ENCODE assay signal across 10 mouse cellular contexts in genomic region chr9:67240456-67240855, GRCm38 (mm10).
DNase-seq lines count a peak whose midpoint lies in the region; ATAC-seq lines count a peak whose summit lies in the region.
"Had no signal": no experiment of that assay in that cellular context is flagged by ENCODE, and none has a peak within 500 bp of the region (broad histone marks: within the 10 kb centered on the region; RNA-seq: fewer than 3 reads in every experiment).

No protein-coding gene starts in this region.

- H3K36me3 ChIP-seq in lung, embryonic 16.5 days (ENCODE audit: control insufficient read depth, insufficient read depth, low read length): 0 out of 2 replicates have a peak, but pooled peaks cover 2% of the 10 kb centered on the region
- H3K36me3 ChIP-seq: liver, embryonic 13.5 days had no signal

- intact Hi-C loops in heart, postnatal 36 days (cut with DNase I): no loop called here

- no peak overlapping the region for H3K4me2 ChIP-seq in lung, embryonic 16.5 days (ENCODE audit: low read depth, low read length)
- H3K4me2 ChIP-seq: liver, embryonic 13.5 days had no signal

- WGBS in lung, embryonic 16.5 days: 54% methylated on average over 9 of the region's 9 CpGs

- H3K27me3 ChIP-seq in lung, embryonic 16.5 days (ENCODE audit: control insufficient read depth, insufficient read depth, low read depth, low read length): no peaks in the 10 kb centered on the region
- H3K27me3 ChIP-seq: liver, embryonic 13.5 days had no signal

- DNase-seq in adrenal gland, adult 2 months: peak; percentile 73
- DNase-seq in adrenal gland, postnatal 36 days: peak; percentile 73 to 79
- peak; percentile 55 to 61 for DNase-seq in heart, postnatal 36 days
- no peak for DNase-seq in spleen, adult 12 weeks (ENCODE audit: low spot score)
- DNase-seq in thymus, postnatal 36 days: no peak
- DNase-seq: liver, embryonic 13.5 days; right cerebral cortex, postnatal 4 days had no signal

- no peak overlapping the region for H3K9ac ChIP-seq in lung, embryonic 16.5 days (ENCODE audit: low read length)
- H3K9ac ChIP-seq: liver, embryonic 13.5 days had no signal

- no peak overlapping the region for H3K4me3 ChIP-seq in lung, embryonic 16.5 days (ENCODE audit: low read length)
- H3K4me3 ChIP-seq: liver, embryonic 13.5 days had no signal

- peaks cover 4% of the 10 kb centered on the region; the same call in 1 of the 2 replicates for H3K4me1 ChIP-seq in lung, embryonic 16.5 days (replicated peaks; ENCODE audit: control insufficient read depth, insufficient read depth, low read length)

- ATAC-seq in lung, embryonic 16.5 days (ENCODE audit: low read depth): peak; percentile 92
- ATAC-seq in monocyte, adult 5-6 weeks (replicated peaks; ENCODE audit: insufficient number of reproducible peaks, low FRiP score, low TSS enrichment, poor library complexity, severe bottlenecking): no peak
- ATAC-seq: activated CD4-positive, CD25-positive, alpha-beta regulatory T cell, adult 4 months had no signal

- H3K27ac ChIP-seq in lung, embryonic 16.5 days (ENCODE audit: low read length): no peak overlapping the region
- H3K27ac ChIP-seq: liver, embryonic 13.5 days had no signal

- no peaks in the 10 kb centered on the region for H3K9me3 ChIP-seq in lung, embryonic 16.5 days (ENCODE audit: control insufficient read depth, low read length)
- H3K9me3 ChIP-seq: liver, embryonic 13.5 days had no signal

Comparison
In these comparisons a context has a peak if more than half of its experiments do, and no peak if none do; other contexts are left out.
1. DNase-seq: peak in adrenal gland, adult 2 months (single experiment), adrenal gland, postnatal 36 days (2 of 2) and heart, postnatal 36 days (2 of 2); none in spleen, adult 12 weeks (single experiment) and thymus, postnatal 36 days (0 of 2).